ENCODE assay signal across 26 mouse cellular contexts in genomic region chr9:46557781-46558180, GRCm38 (mm10).
"Had no signal": no experiment of that assay in that cellular context is flagged by ENCODE, and none has a peak within 500 bp of the region (broad histone marks: within the 10 kb centered on the region; RNA-seq: fewer than 3 reads in every experiment).

No protein-coding gene starts in this region.

- H3K4me2 ChIP-seq: heart, embryonic 12.5 days; hindbrain, embryonic 12.5 days; hindbrain, embryonic 14.5 days; intestine, embryonic 15.5 days; limb, embryonic 12.5 days; liver, embryonic 11.5 days had no signal

- H3K4me3 ChIP-seq: gastrocnemius, adult 2 months; heart, embryonic 10.5 days; heart, embryonic 12.5 days; hindbrain, embryonic 10.5 days; hindbrain, embryonic 12.5 days; intestine, embryonic 15.5 days; layer of hippocampus, adult 2 months; left cerebral cortex, adult 2 months; limb, embryonic 10.5 days; limb, embryonic 12.5 days had no signal

- H3K9me3 ChIP-seq: heart, embryonic 10.5 days; intestine, embryonic 15.5 days; limb, embryonic 10.5 days had no signal

- H3K27me3 ChIP-seq: hindbrain, embryonic 12.5 days; intestine, embryonic 15.5 days had no signal

- H3K36me3 ChIP-seq: heart, embryonic 10.5 days; heart, embryonic 12.5 days; hindbrain, embryonic 10.5 days; hindbrain, embryonic 12.5 days; intestine, embryonic 15.5 days; limb, embryonic 10.5 days; limb, embryonic 12.5 days had no signal

- DNase-seq: gastrocnemius, adult 2 months; gastrocnemius, postnatal 10 days; gastrocnemius, postnatal 25 days; heart, postnatal 10 days; heart, postnatal 4 days; kidney, adult 18-20 months; kidney, adult 8-10 months; kidney, postnatal 10 days; kidney, postnatal 25 days; kidney, postnatal 4 days; liver had no signal

- H3K4me1 ChIP-seq: intestine, embryonic 15.5 days; limb, embryonic 10.5 days; limb, embryonic 12.5 days had no signal

- H3K9ac ChIP-seq: heart, embryonic 12.5 days; hindbrain, embryonic 12.5 days; hindbrain, embryonic 14.5 days; intestine, embryonic 15.5 days; limb, embryonic 12.5 days; liver, embryonic 14.5 days had no signal

- H3K27ac ChIP-seq: gastrocnemius, adult 2 months; heart, embryonic 10.5 days; hindbrain, embryonic 10.5 days; hindbrain, embryonic 12.5 days; hindbrain, embryonic 14.5 days; intestine, embryonic 15.5 days; layer of hippocampus, adult 2 months; left cerebral cortex, adult 2 months; limb, embryonic 10.5 days; limb, embryonic 12.5 days; liver, embryonic 14.5 days had no signal

- ATAC-seq: hindbrain, embryonic 16.5 days; inflammation-experienced regulatory T-cells, adult 6 months; intestine, embryonic 15.5 days; intestine, postnatal 0 days had no signal
